Mouse (Mus musculus): ENCODE measurements at regions not wholly inside any gene's neighbourhood (a gene's known extent, or its start where the extent isn't known, plus 50 kb on each side); places are given as distances from the start of the nearest gene placed in this dataset.
A peak's percentile ranks its signal among the peaks of the same experiment; 100 is the strongest.

- H3K9me3 ChIP-seq (ENCODE audit: control insufficient read depth, low read length): no peaks in the 10 kb centered on the region
- no peak overlapping the region for H3K9ac ChIP-seq (replicated peaks; ENCODE audit: low read depth, low read length)
- H3K36me3 ChIP-seq (ENCODE audit: control insufficient read depth, insufficient read depth, low read length): no peaks in the 10 kb centered on the region
- H3K4me2 ChIP-seq (ENCODE audit: low read depth, low read length): no peak overlapping the region
- WGBS: 22% methylated on average over 3 of the region's 3 CpGs
- no peak overlapping the region for H3K4me3 ChIP-seq (ENCODE audit: low read depth, low read length)
- no peak for ATAC-seq (ENCODE audit: low read depth)
- H3K27ac ChIP-seq (ENCODE audit: low read depth, low read length): peak overlapping the region; percentile 49; the same call in 1 of the 2 replicates
- H3K4me1 ChIP-seq (ENCODE audit: control insufficient read depth, insufficient read depth, low read length): 0 out of 2 replicates have a peak, but pooled peaks cover 10% of the 10 kb centered on the region
- H3K27me3 ChIP-seq (ENCODE audit: control insufficient read depth, insufficient read depth, low read length): no peaks in the 10 kb centered on the region
These were observed 350.7 kb downstream of the Phf14 start for GRCm38 (mm10) chr6:12258273-12258672.

DNA sequence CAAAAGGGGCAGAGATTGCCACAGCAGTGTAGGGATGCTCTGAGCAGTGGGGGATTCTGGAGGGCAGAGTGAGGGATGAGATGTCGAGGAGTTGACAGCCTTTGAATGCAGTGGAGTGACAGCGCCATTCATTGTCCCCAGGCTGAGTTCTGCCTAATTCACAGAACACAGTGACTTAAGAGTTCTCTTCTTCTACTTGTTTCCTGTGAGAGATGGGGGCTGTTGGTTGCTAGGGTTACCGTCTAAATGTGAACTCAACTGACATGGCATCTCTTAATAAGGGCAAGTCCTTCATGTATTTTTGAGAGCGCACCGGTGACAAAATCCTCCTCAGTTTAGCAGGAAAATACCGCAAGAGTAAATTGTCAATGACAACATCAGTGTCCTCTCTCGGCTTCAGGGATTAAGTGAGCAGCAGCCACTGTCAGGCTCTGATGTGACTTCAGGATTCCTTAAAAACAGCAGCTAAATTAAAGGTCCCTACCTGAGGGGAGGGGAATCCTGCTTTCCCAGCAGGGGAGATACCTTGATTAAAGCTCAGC lies 351.4 kb downstream of the Phf14 start:
- Histone ChIP-seq H3K9me3 (ENCODE audit: control insufficient read depth, low read length) (no peaks in the 10 kb centered on the region), H3K4me2 (ENCODE audit: low read depth, low read length) (peak overlapping the region; percentile 29; the same call in 1 of the 2 replicates), H3K9ac (replicated peaks; ENCODE audit: low read depth, low read length) (no peak overlapping the region), H3K36me3 (ENCODE audit: control insufficient read depth, insufficient read depth, low read length) (no peaks in the 10 kb centered on the region), H3K27ac (ENCODE audit: low read depth, low read length) (peak overlapping the region; percentile 49; the same call in 1 of the 2 replicates), H3K4me1 (ENCODE audit: control insufficient read depth, insufficient read depth, low read length) (0 out of 2 replicates have a peak, but pooled peaks cover 10% of the 10 kb centered on the region), H3K4me3 (ENCODE audit: low read depth, low read length) (no peak overlapping the region), H3K27me3 (ENCODE audit: control insufficient read depth, insufficient read depth, low read length) (no peaks in the 10 kb centered on the region)
- no peak; the same call in 1 of the 2 replicates for ATAC-seq (ENCODE audit: low read depth)
- 21% methylated on average over 7 of the region's 7 CpGs for WGBS

- Histone ChIP-seq H3K4me3 (ENCODE audit: low read depth, low read length) (no peak overlapping the region), H3K9me3 (ENCODE audit: control insufficient read depth, low read length) (no peaks in the 10 kb centered on the region), H3K4me1 (ENCODE audit: control insufficient read depth, insufficient read depth, low read length) (0 out of 2 replicates have a peak, but pooled peaks cover 10% of the 10 kb centered on the region), H3K27ac (ENCODE audit: low read depth, low read length) (peak overlapping the region; percentile 49; the same call in 1 of the 2 replicates), H3K4me2 (ENCODE audit: low read depth, low read length) (peak overlapping the region; percentile 29; the same call in 1 of the 2 replicates), H3K36me3 (ENCODE audit: control insufficient read depth, insufficient read depth, low read length) (no peaks in the 10 kb centered on the region), H3K9ac (replicated peaks; ENCODE audit: low read depth, low read length) (no peak overlapping the region), H3K27me3 (ENCODE audit: control insufficient read depth, insufficient read depth, low read length) (no peaks in the 10 kb centered on the region)
- ATAC-seq (ENCODE audit: low read depth): no peak
- WGBS: 26% methylated on average over 8 of the region's 8 CpGs
These were observed 352.0 kb downstream of the Phf14 start for GRCm38 (mm10) chr6:12259629-12260028.

GRCm38 (mm10) chr6:12260325-12261076 lies 352.9 kb downstream of the Phf14 start:
- no peaks in the 10 kb centered on the region for H3K36me3 ChIP-seq (ENCODE audit: control insufficient read depth, insufficient read depth, low read length)
- no peaks in the 10 kb centered on the region for H3K27me3 ChIP-seq (ENCODE audit: control insufficient read depth, insufficient read depth, low read length)
- H3K27ac ChIP-seq (ENCODE audit: low read depth, low read length): peak overlapping the region; percentile 40
- ATAC-seq (ENCODE audit: low read depth): peak; percentile 94
- no peak overlapping the region for H3K4me3 ChIP-seq (ENCODE audit: low read depth, low read length)
- peak overlapping the region; percentile 29; the same call in 1 of the 2 replicates for H3K4me2 ChIP-seq (ENCODE audit: low read depth, low read length)
- 17% methylated on average over 9 of the region's 9 CpGs for WGBS
- 0 out of 2 replicates have a peak, but pooled peaks cover 10% of the 10 kb centered on the region for H3K4me1 ChIP-seq (ENCODE audit: control insufficient read depth, insufficient read depth, low read length)
- H3K9ac ChIP-seq (replicated peaks; ENCODE audit: low read depth, low read length): no peak overlapping the region
- H3K9me3 ChIP-seq (ENCODE audit: control insufficient read depth, low read length): no peaks in the 10 kb centered on the region
